Mouse (Mus musculus) stomach, embryonic 16.5 days (tissue): ENCODE results near the gene Apbb2. TPM values are rescaled to one million over a fixed set of nuclear protein-coding genes. Genes with fewer than 3 reads are reported as not detected.
A peak's percentile ranks its signal among the peaks of the same experiment; 100 is the strongest.

Experiments used
- ATAC-seq: fragments of 200-750 bp; cut with Nextera tagmentation; 2 replicates; pipeline ENCODE4 v1.8.0; 2017; ENCODE audit warnings: moderate number of reproducible peaks, moderate TSS enrichment; ENCODE audit not compliant: insufficient read depth, low FRiP score
- H3K27ac ChIP-seq: fragments of 300-500 bp; sonication (generic); 2 replicates; pipeline ENCODE4 v1.5.1; 2014; ENCODE audit warnings: low read length
- H3K27me3 ChIP-seq: fragments of 300-500 bp; sonication (generic); 2 replicates; pipeline ENCODE4 v1.6.1; 2014; ENCODE audit warnings: low read length, control low read depth, mixed read lengths; ENCODE audit not compliant: control insufficient read depth, insufficient read depth
- H3K36me3 ChIP-seq: fragments of 300-500 bp; sonication (generic); 2 replicates; pipeline ENCODE4 v1.6.1; 2014; ENCODE audit warnings: low read length; ENCODE audit not compliant: control insufficient read depth, insufficient read depth
- H3K4me1 ChIP-seq: fragments of 300-500 bp; sonication (generic); 2 replicates; pipeline ENCODE4 v1.6.1; 2014; ENCODE audit warnings: low read length, control low read depth, mixed read lengths; ENCODE audit not compliant: control insufficient read depth, insufficient read depth
- H3K4me2 ChIP-seq: fragments of 300-500 bp; sonication (generic); 2 replicates; pipeline ENCODE4 v1.6.1; 2014; ENCODE audit warnings: low read depth, low read length, mixed read lengths
- H3K4me3 ChIP-seq: fragments of 300-500 bp; sonication (generic); replicated peaks from 2 replicates; pipeline ENCODE4 v1.5.1; 2014; ENCODE audit warnings: mild to moderate bottlenecking, low read length
- H3K9ac ChIP-seq: fragments of 300-500 bp; sonication (generic); 2 replicates; pipeline ENCODE4 v1.6.1; 2014; ENCODE audit warnings: low read length
- H3K9me3 ChIP-seq: fragments of 300-500 bp; sonication (generic); replicated peaks from 2 replicates; pipeline ENCODE4 v1.6.1; 2016; ENCODE audit warnings: low read length, control low read depth; ENCODE audit not compliant: control insufficient read depth
- WGBS: fragments of 180-500 bp; shearing (Covaris S2); extraction: QIAGEN DNeasy Blood & Tissue Kit; methylation state at CpG from one replicate; pipeline ENCODE4 v1.1.7; 2014; 5-methylcytosine and 5-hydroxymethylcytosine counted together
- polyA plus RNA-seq: library from polyadenylated mRNA; unstranded; fragments of >200 nt; fragmentation: Nextera tagmentation; extraction: Ambion mirVana; gene quantifications from 2 replicates; pipeline ENCODE4 v1.2.1, GENCODE M21; 2015

The Apbb2 gene
- polyA plus RNA-seq, 1 experiment from 2014 or later: 33.7 TPM

DNA sequence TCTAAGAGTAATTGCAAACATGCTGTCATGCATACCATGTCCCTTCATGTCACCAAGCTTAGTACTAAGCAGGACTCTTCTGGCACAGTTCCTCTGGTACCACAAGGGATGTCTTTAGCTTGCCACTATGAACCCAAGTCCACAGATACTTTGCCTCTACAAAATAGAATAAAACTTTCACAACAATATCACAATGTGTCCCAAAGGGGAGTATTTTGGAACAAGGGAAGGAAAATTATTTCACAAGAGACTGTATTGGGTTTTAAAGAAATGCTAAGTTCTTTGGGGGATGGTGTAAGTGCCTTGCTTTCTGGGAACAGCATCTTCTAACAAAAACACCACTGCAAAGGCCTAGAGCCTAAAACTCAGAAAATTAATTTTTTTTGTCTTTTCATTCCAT is 105.2 kb downstream of the Apbb2 start:
- H3K4me3 ChIP-seq: no peak overlapping the region
- H3K4me1 ChIP-seq: 0 out of 2 replicates have a peak, but pooled peaks cover 4% of the 10 kb centered on the region
- no peaks in the 10 kb centered on the region for H3K9me3 ChIP-seq
- H3K27ac ChIP-seq: no peak overlapping the region
- no peaks in the 10 kb centered on the region for H3K27me3 ChIP-seq
- H3K9ac ChIP-seq: no peak overlapping the region
- no peak for ATAC-seq
- H3K4me2 ChIP-seq: no peak overlapping the region
- H3K36me3 ChIP-seq: no peaks in the 10 kb centered on the region

DNA sequence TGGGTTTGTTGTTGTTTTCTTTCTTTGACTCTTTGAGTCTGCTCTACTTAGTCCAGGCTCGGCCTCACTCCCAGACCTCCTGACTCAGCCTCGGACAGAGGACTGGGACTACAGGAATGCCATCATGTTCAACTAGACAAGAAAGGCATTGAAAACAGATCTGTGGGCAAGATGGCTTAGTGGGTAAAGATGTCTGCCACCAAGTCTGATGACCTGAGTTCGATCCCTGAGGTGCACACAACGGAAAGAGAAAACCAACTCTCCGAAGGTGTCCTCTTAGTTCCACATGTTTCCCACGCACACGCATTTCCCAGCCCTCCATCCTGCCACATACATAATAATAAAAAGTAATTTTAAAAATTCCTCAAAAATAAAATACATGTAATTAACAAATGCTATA is 106.1 kb downstream of the Apbb2 start:
- H3K4me2 ChIP-seq: no peak overlapping the region
- ATAC-seq: no peak
- WGBS: 95% methylated on average over 7 of the region's 7 CpGs
- no peaks in the 10 kb centered on the region for H3K27me3 ChIP-seq
- no peaks in the 10 kb centered on the region for H3K36me3 ChIP-seq
- no peak overlapping the region for H3K9ac ChIP-seq
- H3K4me1 ChIP-seq: 0 out of 2 replicates have a peak, but pooled peaks cover 2% of the 10 kb centered on the region
- no peak overlapping the region for H3K4me3 ChIP-seq
- H3K27ac ChIP-seq: no peak overlapping the region
- no peaks in the 10 kb centered on the region; the same call in 1 of the 2 replicates for H3K9me3 ChIP-seq

DNA sequence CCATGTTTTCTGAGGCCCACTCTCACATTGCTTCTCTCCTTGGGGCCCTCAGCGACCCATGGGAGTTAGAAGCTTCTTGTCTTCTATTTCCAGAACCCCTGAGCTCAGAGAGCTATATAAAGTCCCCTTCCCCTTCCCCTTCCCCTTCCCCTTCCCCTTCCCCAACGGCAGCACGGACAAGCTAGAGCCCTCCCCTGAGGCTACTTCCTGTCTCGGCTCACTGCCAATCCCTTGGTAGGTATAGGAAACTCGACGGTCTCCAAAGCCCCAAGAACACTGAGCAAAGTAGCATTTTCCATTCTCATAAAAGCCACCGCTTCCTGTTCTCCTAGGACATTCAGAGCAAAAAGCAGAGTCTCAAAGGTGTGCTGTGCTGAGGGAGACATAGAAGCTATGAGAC is 107.9 kb downstream of the Apbb2 start:
- Histone ChIP-seq H3K27me3 (no peaks in the 10 kb centered on the region), H3K4me1 (0 out of 2 replicates have a peak, but pooled peaks cover 2% of the 10 kb centered on the region), H3K36me3 (no peaks in the 10 kb centered on the region), H3K9ac (no peak overlapping the region), H3K4me3 (no peak overlapping the region), H3K4me2 (no peak overlapping the region), H3K9me3 (no peaks in the 10 kb centered on the region; the same call in 1 of the 2 replicates), H3K27ac (no peak overlapping the region)
- ATAC-seq: no peak
- 84% methylated on average over 7 of the region's 7 CpGs for WGBS

GRCm38 (mm10) chr5:66509151-66509550 is 109.4 kb downstream of the Apbb2 start:
- Histone ChIP-seq H3K4me3 (no peak overlapping the region), H3K27ac (no peak overlapping the region), H3K4me2 (no peak overlapping the region), H3K27me3 (no peaks in the 10 kb centered on the region), H3K36me3 (no peaks in the 10 kb centered on the region), H3K4me1 (peaks cover 8% of the 10 kb centered on the region), H3K9ac (no peak overlapping the region), H3K9me3 (no peaks in the 10 kb centered on the region; the same call in 1 of the 2 replicates)
- ATAC-seq: no peak
- WGBS: 80% methylated on average over 5 of the region's 5 CpGs

DNA sequence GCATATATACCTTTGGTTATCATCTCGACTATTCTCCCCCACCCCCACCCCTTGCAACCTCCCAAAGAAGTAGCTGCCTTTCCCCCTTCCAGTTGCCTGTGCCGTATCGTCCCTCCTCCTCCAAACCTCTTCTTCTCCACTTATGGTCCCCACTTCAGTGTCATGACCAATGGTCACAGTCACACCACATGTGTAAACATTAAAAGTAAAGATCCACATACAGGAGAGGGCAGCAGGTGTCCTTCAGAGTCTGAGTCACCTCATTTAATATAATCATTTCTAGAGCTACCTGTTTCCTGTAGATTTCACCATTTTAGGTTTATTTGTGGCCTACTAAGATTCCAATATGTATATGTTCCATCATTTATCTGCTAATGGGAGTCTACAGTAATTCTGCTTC is 113.0 kb downstream of the Apbb2 start:
- no peaks in the 10 kb centered on the region for H3K36me3 ChIP-seq
- no peaks in the 10 kb centered on the region; the same call in 1 of the 2 replicates for H3K9me3 ChIP-seq
- H3K4me2 ChIP-seq: no peak overlapping the region
- H3K9ac ChIP-seq: no peak overlapping the region
- ATAC-seq: no peak
- WGBS: 78% methylated on average over 3 of the region's 3 CpGs
- no peak overlapping the region for H3K27ac ChIP-seq
- no peak overlapping the region for H3K4me3 ChIP-seq
- H3K4me1 ChIP-seq: peaks cover 13% of the 10 kb centered on the region
- no peaks in the 10 kb centered on the region for H3K27me3 ChIP-seq

DNA sequence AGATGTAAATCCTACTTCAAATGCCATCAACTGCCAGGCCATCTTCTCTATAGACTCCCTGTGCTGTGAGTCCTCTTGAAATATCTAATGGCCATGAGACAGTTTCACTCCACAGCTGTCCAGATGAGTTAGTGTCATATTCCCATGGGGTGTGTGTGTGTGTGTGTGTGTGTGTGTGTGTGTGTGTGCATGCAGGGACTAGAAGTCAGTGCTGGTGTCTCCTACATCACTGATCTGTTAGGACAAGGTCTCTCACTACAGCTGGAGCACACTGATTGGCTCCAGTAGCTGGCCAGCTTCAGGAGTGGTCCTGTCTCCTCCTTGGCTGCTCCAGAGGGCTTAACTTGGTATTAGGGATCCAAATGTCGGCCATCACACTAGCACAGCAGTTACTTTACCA is 113.5 kb downstream of the Apbb2 start:
- Histone ChIP-seq H3K36me3 (no peaks in the 10 kb centered on the region), H3K9ac (no peak overlapping the region), H3K4me3 (no peak overlapping the region), H3K27ac (no peak overlapping the region), H3K4me1 (peaks cover 13% of the 10 kb centered on the region), H3K4me2 (no peak overlapping the region), H3K27me3 (no peaks in the 10 kb centered on the region), H3K9me3 (peaks cover 2% of the 10 kb centered on the region; the same call in 1 of the 2 replicates)
- WGBS: 66% methylated on average over 1 of the region's 1 CpGs
- no peak for ATAC-seq

GRCm38 (mm10) chr5:66504434-66504747 is 114.2 kb downstream of the Apbb2 start:
- peak overlapping the region; percentile 17 for H3K4me2 ChIP-seq
- H3K4me1 ChIP-seq: peaks cover 13% of the 10 kb centered on the region
- ATAC-seq: no peak
- 28% methylated on average over 6 of the region's 6 CpGs for WGBS
- H3K27me3 ChIP-seq: no peaks in the 10 kb centered on the region
- H3K9ac ChIP-seq: no peak overlapping the region
- no peaks in the 10 kb centered on the region for H3K36me3 ChIP-seq
- H3K27ac ChIP-seq: peak overlapping the region; percentile 33; the same call in 1 of the 2 replicates
- H3K4me3 ChIP-seq: 0 out of 2 replicates have a peak overlapping the region, but pooled peaks have one; percentile 1
- peaks cover 2% of the 10 kb centered on the region; the same call in 1 of the 2 replicates for H3K9me3 ChIP-seq

DNA sequence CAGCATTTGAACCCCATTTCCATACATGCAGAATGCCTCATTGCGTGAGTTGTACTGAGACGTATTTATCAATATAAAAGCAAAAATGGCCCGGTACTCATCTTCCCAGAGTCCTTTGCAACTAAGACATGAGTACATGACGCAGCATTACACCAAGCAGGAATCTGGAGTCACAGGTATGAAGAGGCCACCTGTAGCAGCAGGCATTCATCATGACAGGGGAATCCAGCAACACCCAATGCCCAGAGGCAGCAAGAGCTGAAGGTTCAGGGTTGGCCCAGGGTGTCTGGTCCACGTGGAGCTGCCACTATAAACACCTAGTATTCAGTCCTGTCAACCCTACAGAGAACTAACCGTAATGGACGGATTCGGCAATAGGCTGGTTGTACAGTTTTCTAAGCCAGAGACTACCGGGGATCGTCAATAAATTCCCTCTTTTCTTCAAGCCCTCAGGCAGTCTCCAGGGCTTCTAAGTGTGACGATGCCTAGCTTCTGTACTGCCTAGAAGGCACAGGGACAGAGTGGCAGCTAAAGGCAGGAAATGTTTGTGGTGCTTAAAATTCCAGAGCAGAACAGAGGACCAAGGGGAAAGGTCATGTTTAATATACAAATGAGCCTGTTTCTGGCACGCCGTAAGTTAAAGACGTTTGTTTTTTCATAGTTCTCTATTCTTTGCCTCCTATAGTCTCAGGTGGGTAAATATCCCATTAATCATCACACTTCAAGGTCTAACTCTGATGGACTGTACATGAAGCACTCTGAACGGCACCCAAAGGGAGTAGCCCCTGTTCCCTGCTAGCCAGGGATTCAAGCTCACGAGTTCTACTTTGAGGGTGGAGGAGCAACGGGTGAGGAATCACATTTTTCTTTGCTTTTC is 114.8 kb downstream of the Apbb2 start:
- Histone ChIP-seq H3K27me3 (no peaks in the 10 kb centered on the region), H3K4me2 (peak overlapping the region; percentile 17), H3K4me1 (peaks cover 13% of the 10 kb centered on the region), H3K36me3 (no peaks in the 10 kb centered on the region), H3K9me3 (peaks cover 2% of the 10 kb centered on the region; the same call in 1 of the 2 replicates), H3K9ac (no peak overlapping the region), H3K27ac (peak overlapping the region; percentile 33; the same call in 1 of the 2 replicates), H3K4me3 (peak overlapping the region; percentile 1; the same call in 1 of the 2 replicates)
- WGBS: 24% methylated on average over 17 of the region's 17 CpGs
- ATAC-seq: peak; percentile 84; the same call in 1 of the 2 replicates

- Histone ChIP-seq H3K9ac (no peak overlapping the region), H3K9me3 (peaks cover 2% of the 10 kb centered on the region; the same call in 1 of the 2 replicates), H3K4me2 (no peak overlapping the region), H3K4me3 (no peak overlapping the region), H3K4me1 (peaks cover 13% of the 10 kb centered on the region), H3K36me3 (no peaks in the 10 kb centered on the region), H3K27ac (no peak overlapping the region), H3K27me3 (no peaks in the 10 kb centered on the region)
- WGBS: 79% methylated on average over 1 of the region's 1 CpGs
- no peak for ATAC-seq
Measured at GRCm38 (mm10) chr5:66503033-66503432, 115.6 kb downstream of the Apbb2 start.
